Mouse (Mus musculus) forebrain, embryonic 14.5 days (tissue): ENCODE measurements around the gene Ephb4. TPM values are rescaled to one million over a fixed set of nuclear protein-coding genes. Genes with fewer than 3 reads are reported as not detected.

Experiments used
- ATAC-seq: fragments of 200-750 bp; cut with Nextera tagmentation; 2 replicates; pipeline ENCODE4 v1.8.0; 2017; ENCODE audit warnings: mild to moderate bottlenecking, moderate library complexity
- DNase-seq: peaks from one replicate; pipeline ENCODE4 v3.0.0-alpha.2; 2015; ENCODE audit warnings: low spot score
- H3K27ac ChIP-seq: fragments of 300-500 bp; sonication (generic); 2 replicates; pipeline ENCODE4 v1.5.1; 2014; ENCODE audit warnings: low read depth, mild to moderate bottlenecking, control low read depth, low read length, moderate library complexity
- H3K27me3 ChIP-seq: fragments of 300-500 bp; sonication (generic); replicated peaks from 2 replicates; pipeline ENCODE4 v1.6.1; 2014; ENCODE audit warnings: low read length, control low read depth, mixed read lengths; ENCODE audit not compliant: control insufficient read depth, insufficient read depth
- H3K36me3 ChIP-seq: fragments of 300-500 bp; sonication (generic); 2 replicates; pipeline ENCODE4 v1.6.1; 2014; ENCODE audit warnings: low read length, control low read depth; ENCODE audit not compliant: control insufficient read depth, insufficient read depth
- H3K4me1 ChIP-seq: fragments of 300-500 bp; sonication (generic); 2 replicates; pipeline ENCODE4 v1.6.1; 2014; ENCODE audit warnings: antibody characterized with exemption, low read length, control low read depth; ENCODE audit not compliant: control insufficient read depth, insufficient read depth
- H3K4me2 ChIP-seq: fragments of 300-500 bp; sonication (generic); 2 replicates; pipeline ENCODE4 v1.6.1; 2014; ENCODE audit warnings: mild to moderate bottlenecking, control low read depth, low read length
- H3K4me3 ChIP-seq: fragments of 300-500 bp; sonication (generic); 2 replicates; pipeline ENCODE4 v1.5.1; 2014; ENCODE audit warnings: low read depth, low read length, control low read depth
- H3K9ac ChIP-seq: fragments of 300-500 bp; sonication (generic); 2 replicates; pipeline ENCODE4 v1.6.1; 2014; ENCODE audit warnings: mild to moderate bottlenecking, low read length, control low read depth, moderate library complexity
- H3K9me3 ChIP-seq: fragments of 300-500 bp; sonication (generic); replicated peaks from 2 replicates; pipeline ENCODE4 v1.6.1; 2016; ENCODE audit warnings: low read length, control low read depth, mixed read lengths; ENCODE audit not compliant: control insufficient read depth
- WGBS: fragments of 180-500 bp; shearing (Covaris S2); extraction: QIAGEN DNeasy Blood & Tissue Kit; methylation state at CpG from one replicate; pipeline ENCODE4 v1.1.7; 2014; 5-methylcytosine and 5-hydroxymethylcytosine counted together
- polyA plus RNA-seq: library from polyadenylated mRNA; unstranded; fragments of >200 nt; fragmentation: Nextera tagmentation; extraction: Ambion mirVana; gene quantifications from 2 replicates; pipeline ENCODE4 v1.2.1, GENCODE M21; 2014

Ephb4 gene
- polyA plus RNA-seq, 1 experiment from 2014 or later, result 6.2 TPM

DNA sequence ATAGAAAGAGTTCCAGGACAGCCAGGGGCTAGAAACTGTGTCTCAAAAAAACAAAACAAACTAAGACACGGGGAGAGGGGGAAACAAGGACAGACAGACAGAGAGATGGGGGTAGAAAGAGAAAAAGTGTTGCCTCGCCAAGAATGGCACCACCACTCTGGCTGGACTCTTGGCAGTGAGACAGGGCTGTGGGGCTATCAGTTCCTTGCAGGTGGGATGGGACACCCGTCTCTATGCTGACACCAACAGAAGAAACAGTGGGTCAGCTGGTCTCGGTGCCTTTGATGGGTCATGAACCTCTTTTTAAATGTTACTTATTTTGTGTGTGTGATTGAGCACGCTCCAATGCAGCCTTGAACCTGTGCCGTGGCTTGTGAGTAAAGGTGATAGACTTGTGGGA, 9.7 kb upstream of the Ephb4 start:
- Histone ChIP-seq H3K4me2 (no peak overlapping the region; the same call in 1 of the 2 replicates), H3K4me3 (no peak overlapping the region), H3K9me3 (no peaks in the 10 kb centered on the region), H3K4me1 (peaks cover 12% of the 10 kb centered on the region), H3K9ac (no peak overlapping the region), H3K27ac (no peak overlapping the region), H3K27me3 (no peaks in the 10 kb centered on the region), H3K36me3 (no peaks in the 10 kb centered on the region)
- WGBS, result 70% methylated on average over 6 of the region's 6 CpGs
- no peak for ATAC-seq
- DNase-seq, result no peak

DNA sequence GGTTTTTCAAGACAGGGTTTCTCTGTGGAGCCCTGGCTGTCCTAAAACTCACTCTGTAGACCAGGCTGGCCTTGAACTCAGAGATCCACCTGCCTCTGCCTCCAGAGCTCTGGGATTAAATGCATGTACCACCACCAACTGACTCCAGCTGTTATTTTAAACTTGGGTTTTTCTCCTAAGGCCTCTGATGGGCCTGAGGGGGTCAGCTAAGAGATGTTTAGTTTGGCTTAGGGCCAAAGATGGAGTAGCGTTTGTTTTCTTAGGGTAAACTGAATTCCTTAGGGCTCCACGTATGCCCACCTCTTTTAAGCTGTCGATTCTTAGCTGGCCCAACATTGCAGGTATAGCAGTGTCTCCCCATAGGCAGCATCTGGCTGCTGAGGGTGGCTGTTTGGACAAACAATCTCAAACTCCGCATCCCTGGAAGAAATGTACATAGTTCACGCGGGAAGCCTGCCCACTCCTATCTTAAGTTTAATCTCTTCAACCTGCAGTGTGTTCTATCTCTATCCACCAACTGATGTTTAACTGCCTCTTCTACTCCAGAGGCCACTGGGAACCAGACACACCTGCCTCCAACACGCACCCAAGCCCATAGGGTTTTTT, 7.4 kb upstream of the Ephb4 start:
- H3K9me3 ChIP-seq, result no peaks in the 10 kb centered on the region
- no peaks in the 10 kb centered on the region for H3K36me3 ChIP-seq
- ATAC-seq (no peak), DNase-seq (no peak)
- peaks cover 12% of the 10 kb centered on the region for H3K4me1 ChIP-seq
- 0 out of 2 replicates have a peak, but pooled peaks cover under 1% of the 10 kb centered on the region for H3K27me3 ChIP-seq
- H3K27ac ChIP-seq, result no peak overlapping the region
- H3K9ac ChIP-seq, result no peak overlapping the region
- H3K4me3 ChIP-seq, result no peak overlapping the region
- H3K4me2 ChIP-seq, result no peak overlapping the region
- 81% methylated on average over 7 of the region's 7 CpGs for WGBS

DNA sequence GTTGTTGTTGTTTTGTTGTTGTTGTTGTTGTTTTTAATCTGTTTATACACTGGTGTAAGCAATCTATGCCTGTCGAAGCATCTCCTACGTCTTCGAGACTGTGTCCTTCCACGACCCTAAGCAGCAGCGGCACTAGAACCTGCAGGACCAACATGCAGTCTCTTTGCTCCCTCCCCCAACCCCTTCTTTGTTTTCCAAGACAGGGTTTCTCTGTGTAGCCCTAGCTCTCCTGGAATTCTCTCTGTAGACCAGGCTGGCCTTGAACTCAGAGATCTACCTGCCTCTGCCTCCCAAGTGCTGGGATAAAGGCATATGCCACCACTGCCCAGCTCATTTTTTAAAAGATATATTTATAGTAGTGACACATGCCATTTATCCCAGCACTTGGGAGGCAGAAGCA, 6.5 kb upstream of the Ephb4 start:
- H3K36me3 ChIP-seq, result no peaks in the 10 kb centered on the region
- no peak overlapping the region for H3K4me2 ChIP-seq
- H3K27me3 ChIP-seq, result 0 out of 2 replicates have a peak, but pooled peaks cover 2% of the 10 kb centered on the region
- no peak overlapping the region for H3K4me3 ChIP-seq
- H3K9me3 ChIP-seq, result no peaks in the 10 kb centered on the region
- DNase-seq (no peak), ATAC-seq (no peak)
- no peak overlapping the region for H3K9ac ChIP-seq
- H3K27ac ChIP-seq, result no peak overlapping the region
- H3K4me1 ChIP-seq, result peaks cover 12% of the 10 kb centered on the region
- 98% methylated on average over 5 of the region's 5 CpGs for WGBS

DNA sequence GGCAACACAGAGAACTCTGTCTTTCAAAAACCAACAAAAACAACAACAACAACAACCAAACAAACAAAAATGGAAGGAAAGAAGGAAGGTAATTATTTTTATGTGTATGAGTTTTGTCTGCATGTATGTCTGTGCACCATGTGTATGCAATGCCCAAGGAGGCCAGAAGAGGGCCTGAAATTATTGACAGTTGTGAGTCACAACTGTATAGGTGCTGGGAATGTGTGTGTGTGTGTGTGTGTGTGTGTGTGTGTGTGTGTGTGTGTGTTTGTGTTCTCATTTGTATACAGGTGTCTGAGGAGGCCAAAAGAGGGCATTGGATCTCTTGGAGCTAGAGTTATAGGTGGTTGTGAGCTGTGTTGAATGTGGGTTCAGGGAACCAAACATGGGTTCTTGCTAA, 6.0 kb upstream of the Ephb4 start:
- no peaks in the 10 kb centered on the region for H3K36me3 ChIP-seq
- H3K4me1 ChIP-seq, result peaks cover 9% of the 10 kb centered on the region
- no peak overlapping the region for H3K9ac ChIP-seq
- ATAC-seq (no peak), DNase-seq (no peak)
- 0 out of 2 replicates have a peak, but pooled peaks cover 2% of the 10 kb centered on the region for H3K27me3 ChIP-seq
- no peak overlapping the region for H3K4me3 ChIP-seq
- no peak overlapping the region for H3K27ac ChIP-seq
- no peak overlapping the region for H3K4me2 ChIP-seq
- H3K9me3 ChIP-seq, result no peaks in the 10 kb centered on the region

DNA sequence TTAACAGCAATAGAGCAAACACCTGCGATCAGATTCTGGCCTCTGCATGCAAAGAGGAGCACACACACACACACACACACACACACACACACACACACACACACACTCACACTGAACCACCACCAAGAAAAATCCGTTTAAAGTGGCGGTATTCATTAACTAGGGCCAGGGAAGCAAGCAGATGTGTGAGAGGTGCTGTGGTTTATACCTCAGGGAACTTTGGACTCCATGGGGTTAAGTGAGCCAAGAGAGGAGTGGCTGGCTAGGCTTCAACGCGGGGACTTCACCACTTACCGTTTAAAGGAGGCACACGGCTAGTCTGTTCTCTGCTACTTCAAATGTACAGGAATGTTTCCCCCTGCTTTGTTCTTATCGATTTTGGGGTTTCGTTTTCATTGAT, 4.1 kb upstream of the Ephb4 start:
- ATAC-seq, result no peak
- no peaks in the 10 kb centered on the region for H3K36me3 ChIP-seq
- H3K4me1 ChIP-seq, result peaks cover 7% of the 10 kb centered on the region
- no peaks in the 10 kb centered on the region for H3K9me3 ChIP-seq
- peak overlapping the region; percentile 25; the same call in 1 of the 2 replicates for H3K9ac ChIP-seq
- 21% methylated on average over 9 of the region's 9 CpGs for WGBS
- H3K27me3 ChIP-seq, result 0 out of 2 replicates have a peak, but pooled peaks cover 2% of the 10 kb centered on the region
- H3K4me3 ChIP-seq, result no peak overlapping the region
- no peak overlapping the region for H3K27ac ChIP-seq
- no peak for DNase-seq
- no peak overlapping the region for H3K4me2 ChIP-seq

DNA sequence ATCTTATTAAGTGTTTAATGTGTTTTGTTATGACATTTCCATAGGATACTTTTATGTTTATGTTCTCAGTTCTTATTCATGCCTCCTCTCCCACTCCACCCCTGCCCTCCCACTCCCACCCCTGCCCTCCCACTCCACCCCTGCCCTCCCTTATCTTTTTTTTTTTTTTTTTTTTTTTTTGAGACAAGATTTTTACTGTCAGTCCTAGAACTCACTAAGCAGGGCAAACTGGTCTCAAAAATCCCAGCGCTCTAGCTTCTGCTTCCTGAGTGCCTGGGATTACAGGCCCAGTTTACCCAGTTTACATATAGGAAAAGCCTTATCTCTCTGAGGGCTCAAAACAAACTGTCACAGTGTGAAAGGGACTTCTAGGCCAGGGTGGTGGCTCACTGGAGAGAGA, 3.5 kb upstream of the Ephb4 start:
- Histone ChIP-seq H3K4me3 (no peak overlapping the region), H3K36me3 (no peaks in the 10 kb centered on the region), H3K27me3 (0 out of 2 replicates have a peak, but pooled peaks cover 2% of the 10 kb centered on the region), H3K4me1 (peaks cover 7% of the 10 kb centered on the region), H3K9me3 (no peaks in the 10 kb centered on the region), H3K4me2 (no peak overlapping the region), H3K9ac (no peak overlapping the region), H3K27ac (no peak overlapping the region)
- 82% methylated on average over 1 of the region's 1 CpGs for WGBS
- ATAC-seq (no peak), DNase-seq (no peak)

DNA sequence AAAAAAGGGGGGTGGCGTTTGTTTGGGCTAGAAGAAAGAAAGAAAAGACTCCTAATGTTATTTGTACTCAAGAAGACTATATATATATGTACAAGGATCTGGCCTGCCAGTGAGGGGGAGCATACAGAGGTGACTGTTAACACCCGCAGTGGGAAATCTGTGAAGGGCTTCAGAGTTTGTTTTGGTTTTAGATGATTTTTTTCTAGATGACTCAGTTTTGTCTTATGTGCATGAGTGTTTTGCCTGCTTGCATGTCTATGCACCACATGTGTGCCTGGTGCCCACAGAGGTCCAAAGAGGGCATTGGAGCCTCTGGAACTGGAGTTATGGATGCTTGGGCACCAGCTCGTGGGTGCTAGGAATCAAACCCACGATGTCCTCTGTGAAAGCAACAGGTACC, 2.9 kb upstream of the Ephb4 start:
- H3K4me1 ChIP-seq, result peaks cover 11% of the 10 kb centered on the region
- H3K4me2 ChIP-seq, result no peak overlapping the region
- H3K27ac ChIP-seq, result no peak overlapping the region
- DNase-seq (no peak), ATAC-seq (no peak)
- no peak overlapping the region for H3K9ac ChIP-seq
- H3K9me3 ChIP-seq, result no peaks in the 10 kb centered on the region
- H3K36me3 ChIP-seq, result no peaks in the 10 kb centered on the region
- H3K4me3 ChIP-seq, result no peak overlapping the region
- H3K27me3 ChIP-seq, result 0 out of 2 replicates have a peak, but pooled peaks cover 2% of the 10 kb centered on the region
- 85% methylated on average over 4 of the region's 4 CpGs for WGBS

DNA sequence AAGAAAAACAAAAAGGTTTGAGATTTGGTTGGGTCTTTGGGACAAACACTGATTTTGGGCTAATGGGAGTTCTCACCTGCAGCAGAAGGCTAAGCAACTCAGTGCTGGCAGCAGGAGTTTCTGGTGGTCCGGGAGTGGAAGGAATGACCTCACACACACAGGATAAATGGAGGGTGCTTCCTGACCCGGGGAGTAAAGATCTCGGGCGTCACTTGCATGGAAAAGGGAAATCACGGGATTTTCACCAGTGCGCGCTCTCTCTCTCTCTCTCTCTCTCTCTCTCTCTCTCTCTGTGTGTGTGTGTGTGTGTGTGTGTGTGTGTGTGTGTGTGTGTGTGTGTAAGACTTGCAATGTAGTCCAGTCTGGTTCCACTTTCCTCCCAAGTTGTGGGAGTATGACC, 2.1 kb upstream of the Ephb4 start:
- ATAC-seq (no peak), DNase-seq (no peak)
- no peak overlapping the region for H3K4me2 ChIP-seq
- no peaks in the 10 kb centered on the region for H3K36me3 ChIP-seq
- peaks cover 16% of the 10 kb centered on the region for H3K4me1 ChIP-seq
- 22% methylated on average over 7 of the region's 7 CpGs for WGBS
- H3K4me3 ChIP-seq, result no peak overlapping the region
- no peak overlapping the region for H3K9ac ChIP-seq
- H3K9me3 ChIP-seq, result no peaks in the 10 kb centered on the region
- H3K27ac ChIP-seq, result no peak overlapping the region
- H3K27me3 ChIP-seq, result 0 out of 2 replicates have a peak, but pooled peaks cover 2% of the 10 kb centered on the region

DNA sequence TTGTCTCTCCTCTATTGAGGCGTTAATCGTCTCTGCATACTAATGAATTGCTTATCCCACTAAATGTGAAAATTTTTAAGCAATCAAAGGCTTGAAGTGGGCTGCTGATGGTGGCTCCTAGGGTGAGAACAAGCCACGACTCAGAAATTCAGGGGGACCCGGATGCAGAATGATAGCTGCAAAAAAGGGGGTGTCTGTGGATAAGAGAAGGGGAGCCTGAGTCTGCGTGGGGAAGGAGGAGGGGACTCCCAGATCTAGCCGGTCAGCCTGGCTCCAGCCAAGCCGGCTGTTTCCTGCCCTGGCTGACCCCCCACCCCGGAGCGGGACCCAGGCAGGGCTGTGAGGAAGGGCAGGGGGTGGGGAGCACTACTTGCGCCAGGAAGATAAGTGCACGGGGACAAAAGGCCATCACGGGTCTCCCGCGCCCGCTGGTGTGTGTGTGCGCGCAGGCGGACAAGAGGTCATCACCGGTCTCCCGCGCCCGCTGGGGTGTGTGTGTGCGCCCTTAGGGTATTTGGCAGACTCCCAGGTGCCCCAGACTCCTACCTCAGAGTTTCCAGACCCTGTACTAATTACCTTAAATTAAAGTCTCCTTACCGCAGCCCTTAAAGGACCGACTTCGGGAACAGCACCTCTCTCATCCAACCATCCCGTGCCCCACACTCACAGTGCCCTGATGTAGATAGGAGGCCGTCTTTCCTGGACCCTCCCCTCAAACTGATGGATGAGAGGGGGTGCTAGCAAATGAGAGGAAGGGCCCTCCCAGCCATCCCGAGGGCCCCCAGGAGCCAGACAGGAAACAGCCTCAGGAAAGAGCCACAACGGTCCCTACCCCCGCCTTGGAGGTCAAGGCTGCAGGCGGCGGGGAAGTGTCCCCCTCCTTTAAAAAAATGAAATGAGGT, 1.2 kb upstream of the Ephb4 start:
- peak; percentile 27 for DNase-seq
- Histone ChIP-seq H3K36me3 (no peaks in the 10 kb centered on the region), H3K27ac (no peak overlapping the region), H3K27me3 (0 out of 2 replicates have a peak, but pooled peaks cover 2% of the 10 kb centered on the region), H3K4me2 (peak overlapping the region; percentile 93), H3K4me1 (peaks cover 16% of the 10 kb centered on the region), H3K9ac (peak overlapping the region; percentile 42; the same call in 1 of the 2 replicates), H3K4me3 (peak overlapping the region; percentile 68), H3K9me3 (no peaks in the 10 kb centered on the region)
- no peak for ATAC-seq
- under 1% methylated on average over 33 of the region's 33 CpGs for WGBS
